Mouse (Mus musculus) MEL (cell line): Measurements from ENCODE around the gene Dapk2. TPM values are rescaled to one million over a fixed set of nuclear protein-coding genes. Genes with fewer than 3 reads are reported as not detected.

Source experiments
- DNase-seq: peaks from one replicate; pipeline ENCODE4 v3.0.0; 2011; ENCODE audit warnings: low read depth, low spot score
- H3K27ac ChIP-seq: 2 replicates; pipeline ENCODE4 v1.5.1; 2012; ENCODE audit warnings: low read depth, mild to moderate bottlenecking, control low read depth, low read length, moderate library complexity; ENCODE audit not compliant: control insufficient read depth
- H3K27me3 ChIP-seq, 2 experiments: fragments of 150-350 bp in 1 of 2; sonication (generic) in 1 of 2; 2 replicates each; pipeline ENCODE4 v1.6.1; 2012; ENCODE audit warnings: low read length in 2 of 2, mild to moderate bottlenecking in 2 of 2, improper control_type of control experiment in 1 of 2, moderate library complexity in 1 of 2; ENCODE audit not compliant: insufficient read depth in 2 of 2, control insufficient read depth in 1 of 2
- H3K36me3 ChIP-seq, 2 experiments: 2 replicates each; pipeline ENCODE4 v1.6.1; 2012 to 2014; ENCODE audit warnings: low read length in 2 of 2, improper control_type of control experiment in 1 of 2, inconsistent platforms in 1 of 2, mild to moderate bottlenecking in 1 of 2; ENCODE audit not compliant: insufficient read depth in 2 of 2, control insufficient read depth in 1 of 2
- H3K4me1 ChIP-seq, 2 experiments: fragments of 150-350 bp in 1 of 2; sonication (generic) in 1 of 2; 2 replicates each; pipeline ENCODE4 v1.6.1; 2012; ENCODE audit warnings: low read length in 2 of 2, improper control_type of control experiment in 1 of 2, mild to moderate bottlenecking in 1 of 2; ENCODE audit not compliant: insufficient read depth in 2 of 2, control insufficient read depth in 1 of 2
- H3K4me3 ChIP-seq, 2 experiments: fragments of 150-350 bp in 1 of 2; sonication (generic) in 1 of 2; 2 replicates each; pipeline ENCODE4 v1.5.1; 2012; ENCODE audit warnings: low read depth in 2 of 2, low read length in 2 of 2, mild to moderate bottlenecking in 2 of 2, moderate library complexity in 2 of 2, control low read depth in 1 of 2, improper control_type of control experiment in 1 of 2; ENCODE audit not compliant: control insufficient read depth in 1 of 2, insufficient read depth in 1 of 2
- H3K79me2 ChIP-seq: 2 replicates; pipeline ENCODE4 v1.6.1; 2012; ENCODE audit warnings: mild to moderate bottlenecking, low read length, moderate library complexity; ENCODE audit not compliant: control insufficient read depth, poor library complexity, insufficient read depth
- H3K9ac ChIP-seq: 2 replicates; pipeline ENCODE4 v1.6.1; 2012; ENCODE audit warnings: low read depth, mild to moderate bottlenecking, control low read depth, low read length, moderate library complexity; ENCODE audit not compliant: control insufficient read depth, poor library complexity, severe bottlenecking
- H3K9me3 ChIP-seq: fragments of 150-350 bp; sonication (generic); replicated peaks from 2 replicates; pipeline ENCODE4 v1.6.1; 2012; ENCODE audit warnings: mild to moderate bottlenecking, low read length, improper control_type of control experiment, moderate library complexity; ENCODE audit not compliant: insufficient read depth
- BHLHE40 ChIP-seq: IDR thresholded peaks from 2 replicates; pipeline ENCODE4 v1.6.1; 2012; ENCODE audit warnings: low read depth, mild to moderate bottlenecking, inconsistent platforms, low read length, improper control_type of control experiment, borderline replicate concordance
- E2F4 ChIP-seq: IDR thresholded peaks from 2 replicates; pipeline ENCODE4 v1.6.1; 2011; ENCODE audit warnings: low read depth, low read length, improper control_type of control experiment, borderline replicate concordance
- ELF1 ChIP-seq: IDR thresholded peaks from 2 replicates; pipeline ENCODE4 v1.6.1; 2014; ENCODE audit warnings: low read depth, mild to moderate bottlenecking, inconsistent platforms, low read length, improper control_type of control experiment, moderate library complexity
- EP300 ChIP-seq, 2 experiments: IDR thresholded peaks; 2 replicates each; pipeline ENCODE4 v1.6.1; 2011; ENCODE audit warnings: improper control_type of control experiment in 2 of 2, low read length in 2 of 2, low read depth in 1 of 2, mild to moderate bottlenecking in 1 of 2
- ETS1 ChIP-seq: IDR thresholded peaks from 2 replicates; pipeline ENCODE4 v1.6.1; 2012; ENCODE audit warnings: low read depth, mild to moderate bottlenecking, inconsistent platforms, low read length, improper control_type of control experiment, moderate library complexity
- GATA1 ChIP-seq: IDR thresholded peaks from 2 replicates; pipeline ENCODE4 v1.6.1; 2011; ENCODE audit warnings: low read depth, low read length, improper control_type of control experiment
- KAT2A ChIP-seq: conservative IDR thresholded peaks from 2 replicates; pipeline ENCODE4 v1.6.1; 2012; ENCODE audit warnings: low read depth, low read length, improper control_type of control experiment, inconsistent platforms
- MAX ChIP-seq: IDR thresholded peaks from 2 replicates; pipeline ENCODE4 v1.6.1; 2011; ENCODE audit warnings: low read length, improper control_type of control experiment
- MAZ ChIP-seq: IDR thresholded peaks from 2 replicates; pipeline ENCODE4 v1.6.1; 2012; ENCODE audit warnings: low read depth, mild to moderate bottlenecking, inconsistent platforms, low read length, improper control_type of control experiment
- POLR2AphosphoS2 ChIP-seq: IDR thresholded peaks from 2 replicates; pipeline ENCODE4 v1.6.1; 2011; ENCODE audit warnings: low read length, improper control_type of control experiment
- RAD21 ChIP-seq: IDR thresholded peaks from 2 replicates; pipeline ENCODE4 v1.6.1; 2011; ENCODE audit warnings: mild to moderate bottlenecking, low read depth, low read length, improper control_type of control experiment
- RCOR1 ChIP-seq: IDR thresholded peaks from 2 replicates; pipeline ENCODE4 v1.6.1; 2012; ENCODE audit warnings: low read depth, mild to moderate bottlenecking, inconsistent platforms, low read length, improper control_type of control experiment
- SIN3A ChIP-seq: IDR thresholded peaks from 2 replicates; pipeline ENCODE4 v1.6.1; 2012; ENCODE audit warnings: low read length, improper control_type of control experiment, inconsistent platforms
- SMC3 ChIP-seq: IDR thresholded peaks from 2 replicates; pipeline ENCODE4 v1.6.1; 2011; ENCODE audit warnings: low read depth, low read length, improper control_type of control experiment
- TAL1 ChIP-seq: IDR thresholded peaks from 2 replicates; pipeline ENCODE4 v1.6.1; 2012; ENCODE audit warnings: mild to moderate bottlenecking, inconsistent platforms, low read length, moderate library complexity, mixed read lengths
- TBP ChIP-seq: IDR thresholded peaks from 2 replicates; pipeline ENCODE4 v1.8.0; 2011; ENCODE audit warnings: low read depth, low read length, improper control_type of control experiment
- TCF12 ChIP-seq: IDR thresholded peaks from 2 replicates; pipeline ENCODE4 v1.6.1; 2014; ENCODE audit warnings: low read depth, mild to moderate bottlenecking, inconsistent platforms, low read length, improper control_type of control experiment, moderate library complexity
- UBTF ChIP-seq: IDR thresholded peaks from 2 replicates; pipeline ENCODE4 v1.6.1; 2012; ENCODE audit warnings: low read depth, mild to moderate bottlenecking, inconsistent platforms, low read length, improper control_type of control experiment, moderate library complexity, borderline replicate concordance; ENCODE audit not compliant: insufficient read depth
- ZC3H11A ChIP-seq: IDR thresholded peaks from 2 replicates; pipeline ENCODE4 v1.6.1; 2012; ENCODE audit warnings: low read depth, mild to moderate bottlenecking, inconsistent platforms, low read length, improper control_type of control experiment
- ZKSCAN1 ChIP-seq: IDR thresholded peaks from 2 replicates; pipeline ENCODE4 v1.6.1; 2012; ENCODE audit warnings: low read depth, mild to moderate bottlenecking, inconsistent platforms, low read length, improper control_type of control experiment, moderate library complexity
- ZMIZ1 ChIP-seq: IDR thresholded peaks from 2 replicates; pipeline ENCODE4 v1.6.1; 2012; ENCODE audit warnings: low read depth, mild to moderate bottlenecking, inconsistent platforms, low read length, improper control_type of control experiment, moderate library complexity
- ZNF384 ChIP-seq: IDR thresholded peaks from 2 replicates; pipeline ENCODE4 v1.6.1; 2012; ENCODE audit warnings: low read depth, mild to moderate bottlenecking, inconsistent platforms, low read length, improper control_type of control experiment
- polyA plus RNA-seq, 2 experiments: library from polyadenylated mRNA; stranded (reverse) in 1 of 2; unstranded in 1 of 2; fragments of >175 nt in 1 of 2; fragments of >200 nt in 1 of 2; gene quantifications; 2 replicates each; pipeline versions ENCODE4 v1.2.1 to v1.2.4; 2012; ENCODE audit warnings: low replicate concordance in 2 of 2, low read depth in 1 of 2; ENCODE audit not compliant: insufficient read length in 2 of 2, insufficient read depth in 1 of 2, missing spikeins in 1 of 2
- total RNA-seq: library from RNA; depleted of rRNA; stranded (reverse); fragments of 300-350 nt; gene quantifications from 2 replicates; pipeline ENCODE4 v1.2.3, GENCODE M21; 2012

The Dapk2 gene
- total and polyA plus RNA-seq, 3 experiments = 5.8 to 8.3 TPM; not detected in 1

GRCm38 (mm10) chr9:66126456-66127192 lies 31.4 kb upstream of the Dapk2 start, which contains the start of the genes Snx1 and Ciao2a (continued):
- TF ChIP-seq ETS1 (peak; percentile 27; the same call in 1 of the 2 replicates), ZKSCAN1 (no peak), EP300 (IDR thresholded peaks at IDR 0.05; ENCODE audit: low read depth in 1 of 2, low read length in 2 of 2) (no peak; a peak in 1 of 4 replicates), UBTF (no peak), ZNF384 (no peak; the same call in 1 of the 2 replicates), E2F4 (no peak), ELF1 (peak; percentile 97), MAZ (0 out of 2 replicates have a peak, but pooled peaks have one; percentile 62), SIN3A (peak; percentile 99), RAD21 (no peak), KAT2A (peak; percentile 96), MAX (peak; percentile 97), ZMIZ1 (0 out of 2 replicates have a peak, but pooled peaks have one; percentile 66)
- TF ChIP-seq, all 39 proteins: peak for 18

- Histone ChIP-seq H3K27me3 (no peaks in the 10 kb centered on the region), H3K4me3 (peak overlapping the region; percentile 61 to 95), H3K9ac (peak overlapping the region; percentile 79), H3K4me1 (peaks cover 5 to 24% of the 10 kb centered on the region in 2 experiments), H3K27ac (peak overlapping the region; percentile 91), H3K79me2 (peaks cover 42% of the 10 kb centered on the region), H3K9me3 (no peaks in the 10 kb centered on the region), H3K36me3 (peaks cover 0 to 31% of the 10 kb centered on the region in 2 experiments; a peak in 2 of 4 replicates)
- no peak for DNase-seq
- TF ChIP-seq BHLHE40 (no peak), ELF1 (0 out of 2 replicates have a peak, but pooled peaks have one; percentile 9)
Observed at GRCm38 (mm10) chr9:66127193-66127546, 30.9 kb upstream of the Dapk2 start.

DNA sequence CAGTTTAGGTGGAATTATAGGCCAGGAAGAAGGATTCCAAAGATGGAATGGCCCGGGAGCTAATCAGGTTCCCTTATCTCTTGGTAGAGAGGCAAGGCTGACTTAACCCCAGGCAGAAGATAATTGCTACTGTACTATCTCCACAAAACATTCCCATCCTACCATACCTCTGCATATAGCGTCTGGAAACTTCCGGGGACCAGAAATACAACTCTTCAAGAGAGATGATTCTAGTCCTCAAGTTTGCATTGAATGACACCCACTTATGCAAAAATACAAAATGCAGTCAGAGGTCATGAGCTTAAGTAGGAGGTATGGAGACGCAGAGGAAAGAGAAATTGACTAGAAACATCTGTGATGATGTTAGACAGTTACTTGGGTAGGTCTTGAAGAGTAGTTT lies 30.1 kb upstream of the Dapk2 start:
- Histone ChIP-seq H3K4me1 (peaks cover 4 to 20% of the 10 kb centered on the region in 2 experiments), H3K36me3 (peaks cover 0 to 25% of the 10 kb centered on the region in 2 experiments; a peak in 2 of 4 replicates), H3K9ac (peak overlapping the region; percentile 79), H3K27me3 (no peaks in the 10 kb centered on the region), H3K79me2 (peaks cover 37% of the 10 kb centered on the region), H3K9me3 (no peaks in the 10 kb centered on the region), H3K4me3 (peak overlapping the region; percentile 61 to 95), H3K27ac (no peak overlapping the region)
- peak; percentile 33 for DNase-seq
- TF ChIP-seq SIN3A (0 out of 2 replicates have a peak, but pooled peaks have one; percentile 14), RCOR1 (peak; percentile 36), TBP (no peak), TAL1 (peak; percentile 13; the same call in 1 of the 2 replicates), ZC3H11A (0 out of 2 replicates have a peak, but pooled peaks have one; percentile 8), ELF1 (peak; percentile 33; the same call in 1 of the 2 replicates), GATA1 (peak; percentile 74), POLR2AphosphoS2 (no peak), EP300 (IDR thresholded peaks at IDR 0.05; ENCODE audit: low read depth in 1 of 2, low read length in 2 of 2) (peak; percentile 46 to 54; a peak in 2 of 4 replicates), SMC3 (no peak), TCF12 (peak; percentile 47; the same call in 1 of the 2 replicates), ETS1 (0 out of 2 replicates have a peak, but pooled peaks have one; percentile 24)
